Mouse (Mus musculus): ENCODE measurements around the gene Itga11. TPM values are rescaled to one million over a fixed set of nuclear protein-coding genes. Genes with fewer than 3 reads are reported as not detected.

The Itga11 gene
- polyA plus RNA-seq, 1 experiment = 3.8 TPM

DNA sequence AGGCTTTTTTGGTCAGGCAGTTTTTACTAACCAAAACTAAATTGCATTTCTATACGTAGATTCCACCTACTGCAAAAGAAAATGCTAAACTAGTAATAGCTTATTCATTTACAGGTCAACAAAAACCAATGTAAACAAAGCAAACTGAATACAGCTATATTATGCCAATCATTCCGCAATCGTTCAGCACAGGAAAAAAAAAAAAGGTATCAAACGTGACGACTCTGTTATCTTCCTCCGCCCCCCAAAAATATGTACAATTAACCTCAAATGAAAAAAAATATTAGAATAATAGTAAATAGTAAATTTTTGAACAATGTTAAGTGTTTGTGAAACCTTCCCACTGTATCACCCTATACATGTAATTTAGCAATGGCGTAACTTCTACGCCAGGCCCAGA is 132.5 kb downstream of the Itga11 start:
- H3K27me3 ChIP-seq (ENCODE audit: control insufficient read depth, insufficient read depth, low read length) = no peaks in the 10 kb centered on the region
- TF ChIP-seq CTCF (IDR thresholded peaks at IDR 0.05; ENCODE audit: extremely low read depth, insufficient read length, insufficient replicate concordance, low read depth, low read length) = no peak
- H3K36me3 ChIP-seq (ENCODE audit: control insufficient read depth, insufficient read depth, low read length) = no peaks in the 10 kb centered on the region
- peak overlapping the region; percentile 72 for H3K4me3 ChIP-seq (ENCODE audit: low read depth, low read length)
- peaks cover 6% of the 10 kb centered on the region; the same call in 1 of the 2 replicates for H3K4me1 ChIP-seq (ENCODE audit: control insufficient read depth, insufficient read depth, insufficient read length, low read length)
- H3K27ac ChIP-seq (ENCODE audit: insufficient read depth, low read depth, low read length) = no peak overlapping the region
- 16% methylated on average over 8 of the region's 8 CpGs for WGBS

GRCm38 (mm10) chr9:62810543-62811515 is 133.2 kb downstream of the Itga11 start:
- peaks cover 6% of the 10 kb centered on the region; the same call in 1 of the 2 replicates for H3K4me1 ChIP-seq (ENCODE audit: control insufficient read depth, insufficient read depth, insufficient read length, low read length)
- peak overlapping the region; percentile 72 for H3K4me3 ChIP-seq (ENCODE audit: low read depth, low read length)
- no peaks in the 10 kb centered on the region for H3K36me3 ChIP-seq (ENCODE audit: control insufficient read depth, insufficient read depth, low read length)
- WGBS = under 1% methylated on average over 58 of the region's 58 CpGs
- 0 out of 2 replicates have a peak overlapping the region, but pooled peaks have one; percentile 43 for H3K27ac ChIP-seq (ENCODE audit: insufficient read depth, low read depth, low read length)
- no peaks in the 10 kb centered on the region for H3K27me3 ChIP-seq (ENCODE audit: control insufficient read depth, insufficient read depth, low read length)
- TF ChIP-seq CTCF (IDR thresholded peaks at IDR 0.05; ENCODE audit: extremely low read depth, insufficient read length, insufficient replicate concordance, low read depth, low read length) (no peak), POLR2A (IDR thresholded peaks at IDR 0.05; ENCODE audit: low read depth, low read length) (no peak)

DNA sequence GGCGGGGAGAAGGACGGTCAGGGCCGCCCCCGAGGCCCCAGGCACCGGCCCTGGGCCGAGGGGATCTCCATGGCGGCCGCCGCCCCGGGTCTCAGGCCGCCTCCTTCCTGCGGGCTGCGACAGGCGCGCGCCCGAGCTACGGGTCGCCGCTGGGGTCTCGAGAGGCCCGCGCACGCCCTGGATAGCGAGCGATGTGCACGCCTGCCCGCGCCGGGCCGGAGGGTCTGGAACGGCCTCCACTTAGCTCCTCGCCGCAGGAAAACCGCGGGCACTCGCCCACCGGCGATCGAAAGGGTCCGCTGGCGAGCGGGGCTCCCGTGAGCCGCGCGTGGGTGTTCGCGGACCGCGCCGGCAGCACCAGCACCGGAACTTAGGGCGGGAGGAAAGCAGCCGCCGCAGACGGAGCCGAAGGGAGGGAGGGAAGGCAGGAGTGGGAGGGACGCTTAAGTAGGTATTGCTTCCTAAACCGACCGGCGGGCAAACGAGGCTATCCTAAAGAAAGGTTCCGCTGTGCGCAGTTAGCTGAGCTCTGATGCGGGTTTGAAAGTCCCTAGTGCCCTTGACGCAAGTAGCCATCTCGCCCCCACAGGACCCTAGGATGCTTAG is 134.0 kb downstream of the Itga11 start, which contains the start of gene Fem1b:
Fem1b (minus strand) TSS at position 419 of the 606 bp plus-strand sequence.
- H3K36me3 ChIP-seq (ENCODE audit: control insufficient read depth, insufficient read depth, low read length) = no peaks in the 10 kb centered on the region
- TF ChIP-seq POLR2A (IDR thresholded peaks at IDR 0.05; ENCODE audit: low read depth, low read length) (no peak; the same call in 1 of the 2 replicates), CTCF (IDR thresholded peaks at IDR 0.05; ENCODE audit: extremely low read depth, insufficient read length, insufficient replicate concordance, low read depth, low read length) (no peak)
- whole genome bisulfite sequencing = under 1% methylated on average over 66 of the region's 68 CpGs

GRCm38 (mm10) chr9:62812216-62813049 is 134.8 kb downstream of the Itga11 start:
- Histone ChIP-seq H3K27me3 (ENCODE audit: control insufficient read depth, insufficient read depth, low read length) (no peaks in the 10 kb centered on the region), H3K36me3 (ENCODE audit: control insufficient read depth, insufficient read depth, low read length) (no peaks in the 10 kb centered on the region), H3K4me1 (ENCODE audit: control insufficient read depth, insufficient read depth, insufficient read length, low read length) (peaks cover 6% of the 10 kb centered on the region; the same call in 1 of the 2 replicates), H3K4me3 (ENCODE audit: low read depth, low read length) (peak overlapping the region; percentile 72), H3K27ac (ENCODE audit: insufficient read depth, low read depth, low read length) (peak overlapping the region; percentile 64)
- WGBS = 27% methylated on average over 14 of the region's 14 CpGs
- no peak for TF ChIP-seq CTCF (IDR thresholded peaks at IDR 0.05; ENCODE audit: extremely low read depth, insufficient read length, insufficient replicate concordance, low read depth, low read length)
- no peak for TF ChIP-seq POLR2A (IDR thresholded peaks at IDR 0.05; ENCODE audit: low read depth, low read length)

More for the DNA sequence above, 134.0 kb downstream of the Itga11 start, which contains the start of gene Fem1b:
- no peaks in the 10 kb centered on the region for H3K27me3 ChIP-seq (ENCODE audit: control insufficient read depth, insufficient read depth, low read length)
- H3K27ac ChIP-seq (ENCODE audit: insufficient read depth, low read depth, low read length) = peak within 1 kb of the TSS; percentile 89
- peak within 1 kb of the TSS; percentile 72 for H3K4me3 ChIP-seq (ENCODE audit: low read depth, low read length)
- H3K4me1 ChIP-seq (ENCODE audit: control insufficient read depth, insufficient read depth, insufficient read length, low read length) = peaks cover 6% of the 10 kb centered on the region; the same call in 1 of the 2 replicates

- H3K4me1 ChIP-seq (ENCODE audit: control insufficient read depth, insufficient read depth, insufficient read length, low read length) = peaks cover 3% of the 10 kb centered on the region; the same call in 1 of the 2 replicates
- TF ChIP-seq POLR2A (IDR thresholded peaks at IDR 0.05; ENCODE audit: low read depth, low read length) (no peak), CTCF (IDR thresholded peaks at IDR 0.05; ENCODE audit: extremely low read depth, insufficient read length, insufficient replicate concordance, low read depth, low read length) (no peak)
- H3K36me3 ChIP-seq (ENCODE audit: control insufficient read depth, insufficient read depth, low read length) = no peaks in the 10 kb centered on the region
- H3K27ac ChIP-seq (ENCODE audit: insufficient read depth, low read depth, low read length) = no peak overlapping the region
- 56% methylated on average over 2 of the region's 2 CpGs for WGBS
- H3K4me3 ChIP-seq (ENCODE audit: low read depth, low read length) = no peak overlapping the region
- H3K27me3 ChIP-seq (ENCODE audit: control insufficient read depth, insufficient read depth, low read length) = no peaks in the 10 kb centered on the region
These were observed 137.1 kb downstream of the Itga11 start for GRCm38 (mm10) chr9:62814751-62815150.

DNA sequence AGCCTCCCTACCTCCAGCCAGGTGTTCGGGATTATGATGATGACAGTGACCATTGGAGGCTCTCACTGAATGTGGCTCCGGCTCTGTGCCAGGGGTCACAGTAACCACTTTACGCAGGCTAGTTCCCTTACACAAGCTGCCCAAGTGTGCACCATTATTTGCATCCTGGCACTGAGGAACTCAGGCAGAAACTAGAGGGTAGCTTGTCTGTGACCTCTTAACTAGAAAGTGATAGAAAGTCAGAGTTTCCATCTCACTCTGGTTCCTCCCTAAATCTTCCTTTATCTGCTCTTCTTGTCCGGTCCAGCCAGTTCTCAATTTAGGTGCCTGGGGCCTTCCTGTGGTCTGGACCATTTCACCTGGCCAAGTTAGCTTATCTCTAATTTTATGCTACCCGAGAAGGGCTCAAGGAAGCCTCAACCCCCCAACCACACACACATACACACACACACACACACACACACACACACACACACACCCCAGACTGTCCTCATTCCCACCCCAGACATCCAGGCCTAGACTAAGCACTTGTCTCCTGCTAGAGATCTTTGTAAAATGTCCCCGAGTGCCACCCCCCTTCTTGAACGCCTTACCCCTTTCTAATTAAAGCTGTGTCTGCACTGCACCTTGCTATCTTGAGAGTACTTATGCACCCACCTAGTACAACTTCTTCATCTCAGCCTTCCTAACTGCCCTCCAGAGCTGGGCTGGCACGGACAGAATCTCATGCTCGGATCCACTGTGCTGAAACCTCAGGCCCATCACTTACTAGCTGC is 138.9 kb downstream of the Itga11 start:
- Histone ChIP-seq H3K27ac (ENCODE audit: insufficient read depth, low read depth, low read length) (no peak overlapping the region), H3K27me3 (ENCODE audit: control insufficient read depth, insufficient read depth, low read length) (no peaks in the 10 kb centered on the region), H3K4me1 (ENCODE audit: control insufficient read depth, insufficient read depth, insufficient read length, low read length) (no peaks in the 10 kb centered on the region), H3K36me3 (ENCODE audit: control insufficient read depth, insufficient read depth, low read length) (no peaks in the 10 kb centered on the region), H3K4me3 (ENCODE audit: low read depth, low read length) (no peak overlapping the region)
- TF ChIP-seq CTCF (IDR thresholded peaks at IDR 0.05; ENCODE audit: extremely low read depth, insufficient read length, insufficient replicate concordance, low read depth, low read length) (no peak), POLR2A (IDR thresholded peaks at IDR 0.05; ENCODE audit: low read depth, low read length) (no peak)
- WGBS = 84% methylated on average over 9 of the region's 9 CpGs

Measured in small intestine, adult 2 months (tissue).